Mouse (Mus musculus) mouse embryonic stem cell (cell line): ENCODE results near the gene Gm26602.
"Not testable (repeated sequence)": the region's sequence is repeated elsewhere in the genome, so short reads cannot be mapped to it uniquely, and the experiment has no call there.

ENCODE experiments used
- in situ Hi-C, 2 experiments: fragments of 300-500 bp; cut with MboI; formaldehyde crosslinking; loops; 1 replicate in 1 of 2; 3 replicates in 1 of 2; pipeline ENCODE4 v1.14.3; 2019 to 2020; ENCODE audit warnings: low sequenced_read_pairs in 2 of 2, low pct_unique_long_range_greater_than_20kb in 1 of 2, mixed read lengths in 1 of 2; ENCODE audit not compliant: unreplicated experiment in 1 of 2

Gene Gm26602

DNA sequence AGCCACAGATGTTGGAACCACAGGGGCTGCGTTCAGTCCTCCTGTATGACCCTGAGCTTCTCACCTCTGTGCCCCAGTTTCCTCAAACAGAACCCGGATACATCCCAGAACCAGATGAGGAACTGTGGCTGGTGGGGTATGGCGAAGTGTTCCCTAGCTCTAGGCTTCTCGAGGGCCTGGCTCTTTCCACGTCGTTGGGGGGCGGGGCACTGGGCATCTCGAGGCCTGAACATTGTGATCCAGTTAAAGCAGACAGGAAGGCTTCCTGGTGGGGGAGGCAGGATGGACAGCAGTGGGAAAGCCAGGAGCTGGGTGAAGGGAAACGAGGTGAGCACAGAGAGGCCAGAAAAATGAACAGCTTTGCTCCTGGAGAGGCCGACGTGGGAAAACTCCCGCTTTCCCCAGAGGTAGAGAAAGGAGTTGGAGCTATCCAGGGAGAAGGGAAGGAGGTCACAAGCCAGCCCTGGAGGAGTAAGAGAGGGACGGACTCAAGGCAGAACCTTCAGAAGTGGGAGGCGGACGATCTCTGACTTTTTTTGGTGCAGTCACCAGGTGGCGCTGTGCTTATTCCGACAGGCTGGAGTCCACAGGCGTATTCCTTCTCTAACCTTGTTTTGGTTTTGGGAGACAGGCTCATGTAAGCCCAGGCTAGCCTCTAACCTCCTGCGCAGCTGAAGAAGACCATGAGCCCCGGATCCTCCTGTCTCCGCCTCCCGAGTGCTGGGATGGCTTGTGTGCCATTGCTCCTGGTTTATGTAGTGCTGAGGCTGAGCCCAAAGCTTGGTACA, 27.2 kb upstream of the Gm26602 start:
- in situ Hi-C loops = loop anchor here in 1 of 2 experiments (5.0 kb wide), 2 partner anchors 44 to 51 kb away; partner anchors contain the start of gene Arid3a

DNA sequence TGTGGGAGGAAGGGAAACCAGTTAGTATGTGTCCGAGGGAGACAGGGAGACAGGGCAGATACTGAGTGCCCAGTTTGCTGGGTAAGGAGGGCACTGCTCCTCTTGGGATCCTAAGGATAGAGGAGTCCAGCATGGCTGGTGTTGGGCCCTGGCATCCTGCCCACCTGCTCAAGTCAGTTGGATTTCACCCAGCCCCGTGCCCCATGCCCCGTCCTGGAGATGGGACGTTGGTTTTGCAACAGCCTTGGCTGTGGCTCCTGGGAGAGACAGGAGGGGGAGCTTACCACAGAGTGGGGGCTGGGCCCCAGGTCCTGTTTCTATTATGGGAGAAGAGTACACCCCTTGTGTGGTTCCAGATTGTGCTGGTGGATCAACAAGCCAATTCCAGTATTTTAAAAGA, 26.2 kb upstream of the Gm26602 start:
- in situ Hi-C loops = loop anchor here in 1 of 2 experiments (5.0 kb wide), 2 partner anchors 43 to 52 kb away; partner anchors contain the start of gene Arid3a

GRCm38 (mm10) chr10:79884938-79885337, 25.7 kb upstream of the Gm26602 start:
- in situ Hi-C loops = loop anchor here in 1 of 2 experiments (5.0 kb wide), 2 partner anchors 42 to 53 kb away; partner anchors contain the start of gene Arid3a

DNA sequence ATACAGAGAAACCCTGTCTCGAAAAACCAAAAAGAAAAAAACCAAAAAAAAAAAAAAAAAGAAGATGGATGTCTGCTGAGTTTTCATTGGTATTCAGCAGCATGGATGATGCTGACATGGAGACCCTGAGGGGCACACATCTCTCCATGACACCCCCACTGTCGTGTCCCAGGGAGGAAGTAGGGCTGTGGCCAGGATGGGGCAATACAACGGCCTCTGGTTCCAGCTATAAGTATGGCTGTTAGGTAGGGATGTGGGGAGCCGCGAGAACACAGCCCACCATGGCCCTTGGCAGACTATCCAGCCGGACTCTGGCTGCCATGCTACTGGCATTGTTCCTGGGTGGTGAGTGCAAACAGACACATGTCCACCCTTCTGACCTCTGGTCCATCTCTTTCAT, 24.6 kb upstream of the Gm26602 start, which contains the start of gene Elane:
Gene Elane, plus strand, starts transcription at position 194 of the 400 bp plus-strand sequence.
- in situ Hi-C loops = no loop called here

DNA sequence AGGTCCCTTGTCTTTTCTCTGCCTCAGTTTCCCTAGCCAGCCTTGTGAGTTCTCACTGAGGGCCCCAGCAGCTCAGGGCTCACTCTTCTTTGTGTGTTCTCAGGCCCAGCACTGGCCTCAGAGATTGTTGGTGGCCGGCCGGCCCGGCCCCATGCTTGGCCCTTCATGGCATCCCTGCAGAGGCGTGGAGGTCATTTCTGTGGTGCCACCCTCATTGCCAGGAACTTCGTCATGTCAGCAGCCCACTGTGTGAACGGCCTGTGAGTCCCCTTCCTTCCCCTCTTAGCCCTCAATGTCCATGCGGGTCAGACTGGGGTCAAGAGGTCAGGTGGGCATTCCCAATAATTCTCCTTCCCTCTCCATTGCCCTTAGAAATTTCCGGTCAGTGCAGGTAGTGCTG, 24.0 kb upstream of the Gm26602 start:
- in situ Hi-C loops = no loop called here

- in situ Hi-C loops = no loop called here
Observed at GRCm38 (mm10) chr10:79889386-79889785, 21.3 kb upstream of the Gm26602 start.

DNA sequence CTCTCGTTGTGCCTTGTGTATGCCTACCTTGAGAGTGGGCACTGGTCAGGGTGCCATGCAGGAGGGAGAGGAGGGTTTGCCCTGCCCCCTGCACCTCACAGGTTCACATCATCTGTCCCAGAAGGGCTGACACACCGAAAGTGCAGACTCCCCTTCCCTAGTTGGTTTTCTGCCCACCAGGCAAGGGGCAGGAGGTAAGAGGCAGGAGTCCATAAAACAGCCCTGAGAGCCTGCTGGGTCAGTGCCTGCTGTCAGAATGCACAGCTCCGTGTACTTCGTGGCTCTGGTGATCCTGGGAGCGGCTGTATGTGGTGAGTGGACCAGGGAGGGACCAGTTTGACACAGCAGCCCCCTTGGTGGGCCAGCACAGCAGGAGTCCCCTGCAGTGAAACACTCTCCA, 20.0 kb upstream of the Gm26602 start, which contains the start of gene Cfd:
Gene Cfd, plus strand, starts transcription at position 184 of the 400 bp plus-strand sequence.
- in situ Hi-C loops = no loop called here

DNA sequence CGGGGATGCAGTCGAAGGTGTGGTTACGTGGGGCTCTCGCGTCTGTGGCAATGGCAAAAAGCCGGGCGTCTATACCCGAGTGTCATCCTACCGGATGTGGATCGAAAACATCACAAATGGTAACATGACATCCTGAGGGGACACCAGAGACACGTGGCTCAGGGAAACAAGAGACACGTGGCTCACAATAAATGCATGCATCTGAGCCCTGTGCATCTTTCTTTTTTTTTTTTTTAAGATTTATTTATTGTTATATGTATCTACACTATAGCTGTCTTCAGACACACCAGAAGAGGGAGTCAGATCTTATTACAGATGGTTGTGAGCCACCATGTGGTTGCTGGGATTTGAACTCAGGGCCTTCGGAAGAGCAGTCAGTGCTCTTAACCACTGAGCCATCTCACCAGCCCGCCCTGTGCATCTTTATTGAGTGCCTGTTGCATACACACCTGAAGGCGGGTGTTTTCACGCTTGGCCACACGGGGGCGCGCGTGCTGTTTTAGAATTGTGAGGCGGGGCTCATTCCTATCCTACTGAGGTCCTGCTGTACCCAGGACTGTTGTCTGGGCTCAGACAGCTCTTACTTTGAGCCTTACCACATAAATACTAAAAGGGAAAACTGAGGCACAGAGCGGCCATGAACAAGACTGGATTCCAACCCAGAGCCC, 18.1 kb upstream of the Gm26602 start:
- in situ Hi-C loops = not testable (repeated sequence)

DNA sequence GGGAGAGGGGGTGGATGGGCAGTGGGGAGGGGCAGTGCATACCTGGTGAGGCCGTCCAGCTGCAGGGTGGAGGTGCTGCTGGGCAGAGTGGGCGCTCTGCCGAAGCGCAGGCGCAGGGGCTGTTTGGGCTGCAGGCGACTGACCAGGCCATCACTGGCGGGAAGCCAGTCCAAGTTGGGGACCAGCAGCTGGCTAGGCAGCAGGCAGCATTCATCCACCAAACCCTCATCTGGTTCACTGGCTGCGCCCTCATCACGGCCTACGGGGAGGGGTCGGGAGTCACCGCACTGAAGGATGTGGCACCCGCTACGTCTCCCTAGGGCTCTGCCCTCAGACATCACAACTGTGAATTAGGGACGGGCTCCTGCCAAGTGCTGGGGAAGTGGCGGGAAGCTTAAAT, 14.3 kb upstream of the Gm26602 start:
- in situ Hi-C loops = no loop called here

GRCm38 (mm10) chr10:79896814-79897213, 13.8 kb upstream of the Gm26602 start:
- in situ Hi-C loops = no loop called here

- in situ Hi-C loops = no loop called here
Observed at GRCm38 (mm10) chr10:79897316-79898245, 13.1 kb upstream of the Gm26602 start.

- in situ Hi-C loops = no loop called here
Observed at GRCm38 (mm10) chr10:79900951-79901410, 9.7 kb upstream of the Gm26602 start.

GRCm38 (mm10) chr10:79906712-79907111, 3.9 kb upstream of the Gm26602 start:
- in situ Hi-C loops = no loop called here

DNA sequence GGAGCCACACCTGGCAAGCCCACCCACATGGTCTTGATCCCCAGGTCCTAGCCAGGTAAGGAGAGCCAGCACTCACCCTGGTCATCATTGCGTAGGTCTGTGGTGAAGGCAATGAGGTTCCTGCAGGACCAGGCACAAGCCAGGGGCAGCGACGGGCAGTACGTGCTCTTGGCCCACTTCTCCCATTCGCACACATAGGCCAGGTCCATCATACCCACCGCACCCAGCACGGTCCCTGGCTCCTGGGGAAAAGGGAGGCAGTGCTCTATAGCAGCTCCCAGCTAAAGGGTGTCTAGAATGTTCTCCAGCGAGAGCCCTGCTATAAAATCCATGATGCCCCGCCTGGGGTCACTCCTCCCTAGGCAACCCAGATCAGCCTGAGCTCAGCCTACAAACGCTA, 3.2 kb upstream of the Gm26602 start:
- in situ Hi-C loops = no loop called here

DNA sequence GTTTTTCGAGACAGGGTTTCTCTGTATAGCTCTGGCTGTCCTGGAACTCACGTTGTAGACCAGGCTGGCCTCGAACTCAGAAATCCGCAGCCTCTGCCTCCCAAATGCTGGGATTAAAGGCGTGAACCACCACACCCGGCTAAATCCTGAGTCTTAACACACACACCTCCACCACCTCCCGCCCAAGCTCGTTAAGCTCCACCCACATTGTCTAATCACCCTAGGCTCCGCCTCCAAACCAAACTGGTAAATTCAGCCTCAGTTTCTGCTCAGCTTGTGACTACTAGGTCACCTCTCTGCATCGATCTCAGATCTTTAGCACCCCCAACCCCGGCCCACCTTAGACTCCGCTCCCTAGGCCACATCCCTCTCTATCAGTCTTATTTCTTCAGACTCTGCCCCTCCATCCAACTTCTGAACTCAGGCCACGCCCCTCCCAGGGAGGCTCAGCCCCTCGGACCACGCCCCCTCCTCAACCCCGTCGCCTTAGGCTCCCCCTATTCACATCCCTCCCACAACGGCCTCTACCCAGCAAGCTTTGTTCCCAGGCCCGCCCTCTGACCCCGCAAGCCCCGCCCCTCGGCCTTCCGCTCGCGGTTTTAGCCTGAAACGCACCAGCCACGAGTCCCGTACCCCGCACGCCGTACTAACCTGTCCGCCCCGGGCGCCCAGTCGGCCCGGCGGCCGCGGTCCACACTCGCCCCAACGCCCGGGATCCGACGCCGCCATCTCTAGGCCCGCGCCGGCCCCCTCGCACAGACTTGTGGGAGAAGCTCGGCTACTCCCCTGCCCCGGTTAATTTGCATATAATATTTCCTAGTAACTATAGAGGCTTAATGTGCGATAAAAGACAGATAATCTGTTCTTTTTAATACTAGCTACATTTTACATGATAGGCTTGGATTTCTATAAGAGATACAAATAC, 2.2 kb upstream of the Gm26602 start, which contains the start of gene Med16:
Gene Med16, minus strand, starts transcription at position 757 of the 925 bp plus-strand sequence.
- in situ Hi-C loops = no loop called here

DNA sequence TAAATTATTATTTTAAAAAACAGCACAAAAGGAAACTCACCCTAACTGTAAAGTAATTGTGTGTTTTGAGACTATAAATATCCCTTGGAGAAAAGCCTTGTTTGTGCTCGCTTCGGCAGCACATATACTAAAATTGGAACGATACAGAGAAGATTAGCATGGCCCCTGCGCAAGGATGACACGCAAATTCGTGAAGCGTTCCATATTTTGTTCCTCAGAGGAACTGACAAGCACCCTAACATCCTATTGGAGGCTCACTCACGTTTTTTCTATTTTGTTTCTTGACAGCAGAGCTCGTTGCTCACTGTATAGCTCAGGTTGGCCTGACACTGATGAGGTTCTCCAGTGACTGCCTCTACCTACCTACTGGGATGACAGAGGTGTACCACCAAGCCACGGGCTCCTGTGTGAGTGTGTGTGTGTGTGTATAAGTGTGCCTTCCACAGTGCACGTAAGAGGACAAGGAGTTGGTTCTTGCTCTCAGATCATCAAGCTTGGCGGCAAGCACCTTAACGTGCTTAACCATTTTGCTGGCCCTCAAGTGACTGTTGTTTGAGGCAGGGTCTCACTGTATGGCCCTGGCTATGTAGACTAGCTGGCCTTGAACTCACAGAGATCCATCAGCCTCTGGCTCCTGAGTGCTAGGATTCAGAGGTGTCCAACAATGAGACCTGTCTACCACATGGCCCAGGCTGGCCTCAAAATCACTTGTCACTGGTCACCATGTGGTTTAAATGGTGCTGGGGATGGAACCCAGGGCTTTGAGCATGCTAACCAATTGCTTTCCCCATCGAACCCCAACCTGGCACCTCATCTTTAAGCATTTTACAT, 1.3 kb upstream of the Gm26602 start:
- in situ Hi-C loops = no loop called here

GRCm38 (mm10) chr10:79912412-79912811, 1.8 kb downstream of the Gm26602 start:
- in situ Hi-C loops = no loop called here
